Mouse (Mus musculus) adipocyte (in vitro differentiated cells): ENCODE measurements around the gene Ankub1.
A peak's percentile ranks its signal among the peaks of the same experiment; 100 is the strongest.

Experiments used
- DNase-seq: peaks from one replicate; pipeline ENCODE4 v3.0.0-alpha.2; 2016; ENCODE audit warnings: low spot score

Gene Ankub1

GRCm38 (mm10) chr3:57637596-57637995 lies 55.0 kb downstream of the Ankub1 start:
- DNase-seq = no peak

- DNase-seq = no peak
Observed at GRCm38 (mm10) chr3:57634763-57635487, 57.7 kb downstream of the Ankub1 start.

GRCm38 (mm10) chr3:57626954-57627513 lies 65.6 kb downstream of the Ankub1 start:
- DNase-seq = no peak

GRCm38 (mm10) chr3:57625275-57625997 lies 67.2 kb downstream of the Ankub1 start:
- peak; percentile 98 for DNase-seq

- DNase-seq = peak; percentile 40
Observed at GRCm38 (mm10) chr3:57619718-57620117, 72.9 kb downstream of the Ankub1 start.

GRCm38 (mm10) chr3:57615652-57616051 lies 76.9 kb downstream of the Ankub1 start:
- peak; percentile 44 for DNase-seq

- no peak for DNase-seq
Observed at GRCm38 (mm10) chr3:57612430-57612997, 80.1 kb downstream of the Ankub1 start.

GRCm38 (mm10) chr3:57611776-57612175 lies 80.8 kb downstream of the Ankub1 start:
- no peak for DNase-seq
